Mouse (Mus musculus) embryonic fibroblast, embryonic 13.5 days (primary cell): Measurements from ENCODE around the gene Lysmd3.

ENCODE experiments used
- CTCF ChIP-seq: IDR thresholded peaks from 2 replicates; pipeline ENCODE4 v1.5.1; 2011; ENCODE audit warnings: mild to moderate bottlenecking, control low read depth, low read length, moderate library complexity, borderline replicate concordance; ENCODE audit not compliant: insufficient read depth
- POLR2A ChIP-seq: IDR thresholded peaks from 2 replicates; pipeline ENCODE4 v1.6.1; 2011; ENCODE audit warnings: low read depth, mild to moderate bottlenecking, control low read depth, low read length, moderate library complexity

DNA sequence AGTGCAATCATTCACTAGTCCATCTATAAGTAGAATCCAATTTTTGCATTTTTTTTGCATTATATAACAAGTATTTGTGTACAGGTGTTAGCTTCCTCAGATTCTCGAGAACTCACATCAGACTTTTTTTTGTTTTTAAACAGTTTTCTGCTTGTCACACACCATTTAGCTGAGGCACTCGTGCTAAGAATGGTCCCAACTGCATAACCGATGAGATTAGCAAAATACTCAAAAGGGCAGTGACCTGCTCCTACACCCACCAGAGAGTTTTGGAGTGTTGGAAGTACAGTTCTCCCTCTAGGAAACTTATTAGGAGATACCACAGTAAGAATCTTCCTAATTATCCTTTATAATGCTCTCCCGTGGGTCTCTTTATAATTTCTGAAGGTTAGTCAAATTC lies 52.3 kb downstream of the Lysmd3 start:
- TF ChIP-seq CTCF (no peak), POLR2A (no peak)
